Mouse (Mus musculus) stomach, embryonic 14.5 days (tissue): ENCODE results near the gene Pex14. TPM values are rescaled to one million over a fixed set of nuclear protein-coding genes. Genes with fewer than 3 reads are reported as not detected.

Source experiments
- ATAC-seq: fragments of 200-750 bp; cut with Nextera tagmentation; 2 replicates; pipeline ENCODE4 v1.8.0; 2017; ENCODE audit warnings: low read depth, moderate TSS enrichment; ENCODE audit not compliant: insufficient number of reproducible peaks, insufficient read depth, low FRiP score
- H3K27ac ChIP-seq: fragments of 300-500 bp; sonication (generic); 2 replicates; pipeline ENCODE4 v1.5.1; 2014; ENCODE audit warnings: mild to moderate bottlenecking, low read length, moderate library complexity, mixed read lengths
- H3K27me3 ChIP-seq: fragments of 300-500 bp; sonication (generic); 2 replicates; pipeline ENCODE4 v1.6.1; 2014; ENCODE audit warnings: low read length, control low read depth, mixed read lengths; ENCODE audit not compliant: control insufficient read depth, insufficient read depth
- H3K36me3 ChIP-seq: fragments of 300-500 bp; sonication (generic); 2 replicates; pipeline ENCODE4 v1.6.1; 2014; ENCODE audit warnings: mild to moderate bottlenecking, control low read depth, low read length, moderate library complexity, mixed read lengths; ENCODE audit not compliant: control insufficient read depth, insufficient read depth
- H3K4me1 ChIP-seq: fragments of 300-500 bp; sonication (generic); 2 replicates; pipeline ENCODE4 v1.6.1; 2014; ENCODE audit warnings: low read length, control low read depth, mixed read lengths; ENCODE audit not compliant: control insufficient read depth, insufficient read depth
- H3K4me2 ChIP-seq: fragments of 300-500 bp; sonication (generic); replicated peaks from 2 replicates; pipeline ENCODE4 v1.6.1; 2014; ENCODE audit warnings: low read depth, low read length, control low read depth
- H3K4me3 ChIP-seq: fragments of 300-500 bp; sonication (generic); 2 replicates; pipeline ENCODE4 v1.5.1; 2014; ENCODE audit warnings: low read depth, low read length, control low read depth
- H3K9ac ChIP-seq: fragments of 300-500 bp; sonication (generic); replicated peaks from 2 replicates; pipeline ENCODE4 v1.6.1; 2014; ENCODE audit warnings: low read depth, mild to moderate bottlenecking, control low read depth, low read length, moderate library complexity, mixed read lengths
- H3K9me3 ChIP-seq: fragments of 300-500 bp; sonication (generic); 2 replicates; pipeline ENCODE4 v1.6.1; 2016; ENCODE audit warnings: low read depth, low read length, control low read depth; ENCODE audit not compliant: control insufficient read depth
- WGBS: fragments of 180-500 bp; shearing (Covaris S2); extraction: QIAGEN DNeasy Blood & Tissue Kit; methylation state at CpG from one replicate; pipeline ENCODE4 v1.1.7; 2014; 5-methylcytosine and 5-hydroxymethylcytosine counted together
- polyA plus RNA-seq: library from polyadenylated mRNA; unstranded; fragments of >200 nt; fragmentation: Nextera tagmentation; extraction: Ambion mirVana; gene quantifications from 2 replicates; pipeline ENCODE4 v1.2.1, GENCODE M21; 2014

The Pex14 gene
- polyA plus RNA-seq, 1 experiment from 2014 or later: 40.0 TPM

DNA sequence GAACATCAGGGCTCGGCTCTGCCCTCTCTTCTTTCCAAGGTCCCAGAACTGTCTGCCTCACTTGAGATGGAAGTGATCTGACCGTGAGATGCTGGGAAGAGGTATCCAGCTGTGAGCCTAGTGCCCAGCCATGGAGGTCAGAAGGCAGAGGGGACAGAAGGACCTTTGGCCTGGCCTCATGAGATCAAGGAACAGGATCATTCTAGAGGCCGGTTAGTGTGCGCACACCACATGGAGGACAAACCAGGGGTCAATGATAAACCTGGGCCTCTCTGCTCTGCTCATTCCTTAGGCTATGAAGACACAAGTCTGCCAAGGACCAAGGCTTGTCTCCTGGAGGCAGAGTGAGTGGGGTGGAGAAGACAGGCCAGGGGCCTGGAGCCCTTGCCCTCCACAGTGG, 128.9 kb downstream of the Pex14 start:
- H3K27me3 ChIP-seq: no peaks in the 10 kb centered on the region
- WGBS: 78% methylated on average over 4 of the region's 4 CpGs
- H3K4me1 ChIP-seq: peaks cover 28% of the 10 kb centered on the region
- H3K27ac ChIP-seq: no peak overlapping the region
- no peak overlapping the region for H3K4me2 ChIP-seq
- no peak overlapping the region for H3K9ac ChIP-seq
- H3K36me3 ChIP-seq: no peaks in the 10 kb centered on the region
- no peak for ATAC-seq
- no peak overlapping the region for H3K4me3 ChIP-seq
- H3K9me3 ChIP-seq: no peaks in the 10 kb centered on the region

DNA sequence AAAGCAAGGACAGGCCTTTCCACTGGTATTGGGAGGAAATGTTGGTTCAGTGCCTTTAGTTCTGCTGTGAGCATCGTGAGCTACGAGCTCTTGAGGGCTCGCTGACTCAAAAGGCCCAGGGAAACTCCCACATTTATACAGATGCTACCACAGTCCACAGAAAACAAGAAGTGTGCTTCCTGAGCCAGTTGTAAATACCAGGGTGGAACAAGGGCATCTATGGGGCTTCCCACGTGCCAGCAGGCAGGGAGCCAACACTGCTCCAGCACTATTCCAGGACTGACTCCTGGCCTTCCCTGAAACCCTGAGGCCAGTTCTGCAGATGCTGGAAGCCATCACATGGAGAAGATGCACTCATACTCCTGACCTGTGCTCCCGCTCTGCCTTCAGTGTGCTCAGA, 130.1 kb downstream of the Pex14 start:
- ATAC-seq: no peak
- Histone ChIP-seq H3K9me3 (no peaks in the 10 kb centered on the region), H3K4me2 (no peak overlapping the region), H3K4me1 (peaks cover 29% of the 10 kb centered on the region), H3K9ac (no peak overlapping the region), H3K4me3 (no peak overlapping the region), H3K27me3 (no peaks in the 10 kb centered on the region), H3K36me3 (no peaks in the 10 kb centered on the region), H3K27ac (no peak overlapping the region)
- 73% methylated on average over 5 of the region's 5 CpGs for WGBS

- Histone ChIP-seq H3K27me3 (no peaks in the 10 kb centered on the region), H3K9me3 (no peaks in the 10 kb centered on the region), H3K9ac (no peak overlapping the region), H3K4me1 (peaks cover 29% of the 10 kb centered on the region), H3K4me2 (no peak overlapping the region), H3K27ac (no peak overlapping the region; the same call in 1 of the 2 replicates), H3K36me3 (no peaks in the 10 kb centered on the region), H3K4me3 (no peak overlapping the region)
- 68% methylated on average over 5 of the region's 5 CpGs for WGBS
- ATAC-seq: no peak
Observed at GRCm38 (mm10) chr4:148968859-148969258, 130.8 kb downstream of the Pex14 start.

- ATAC-seq: no peak
- no peaks in the 10 kb centered on the region for H3K27me3 ChIP-seq
- H3K4me1 ChIP-seq: peaks cover 21% of the 10 kb centered on the region
- H3K9ac ChIP-seq: no peak overlapping the region
- no peak overlapping the region for H3K4me3 ChIP-seq
- H3K4me2 ChIP-seq: no peak overlapping the region
- 76% methylated on average over 5 of the region's 5 CpGs for WGBS
- no peaks in the 10 kb centered on the region for H3K9me3 ChIP-seq
- H3K36me3 ChIP-seq: peaks cover 6% of the 10 kb centered on the region
- H3K27ac ChIP-seq: no peak overlapping the region
Observed at GRCm38 (mm10) chr4:148966132-148966531, 133.5 kb downstream of the Pex14 start.

- Histone ChIP-seq H3K4me3 (no peak overlapping the region), H3K27ac (no peak overlapping the region)
- ATAC-seq: no peak
Observed at GRCm38 (mm10) chr4:148964541-148965310, 134.9 kb downstream of the Pex14 start.

DNA sequence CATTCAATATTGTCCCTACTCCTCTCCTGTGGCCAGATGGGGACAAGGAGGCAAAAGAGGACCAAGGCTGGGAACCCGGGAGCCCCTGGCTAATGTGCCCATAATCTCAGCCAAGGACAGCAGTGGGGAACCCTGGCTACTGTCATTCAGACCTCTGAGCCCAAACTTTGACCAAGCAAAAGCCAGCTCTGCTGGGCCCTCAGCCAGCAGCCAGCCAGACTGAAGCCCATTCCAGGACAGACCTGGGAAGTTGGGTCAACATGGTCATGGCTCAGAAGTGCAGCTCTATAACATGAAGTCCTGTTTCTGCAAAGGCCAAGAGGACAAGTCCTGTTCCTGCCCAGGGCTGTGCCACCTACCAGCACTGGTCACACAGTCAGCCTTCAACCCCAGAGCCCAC, 137.6 kb downstream of the Pex14 start:
- Histone ChIP-seq H3K27me3 (no peaks in the 10 kb centered on the region), H3K4me2 (no peak overlapping the region), H3K36me3 (peaks cover 7% of the 10 kb centered on the region), H3K4me1 (0 out of 2 replicates have a peak, but pooled peaks cover 5% of the 10 kb centered on the region), H3K9ac (no peak overlapping the region), H3K27ac (no peak overlapping the region), H3K4me3 (no peak overlapping the region), H3K9me3 (no peaks in the 10 kb centered on the region)
- WGBS: 100% methylated on average over 1 of the region's 1 CpGs
- ATAC-seq: no peak

More at GRCm38 (mm10) chr4:148964541-148965310, 134.9 kb downstream of the Pex14 start:
- no peaks in the 10 kb centered on the region for H3K27me3 ChIP-seq
- H3K4me1 ChIP-seq: peaks cover 20% of the 10 kb centered on the region
- no peaks in the 10 kb centered on the region for H3K9me3 ChIP-seq
- H3K36me3 ChIP-seq: peaks cover 7% of the 10 kb centered on the region
- H3K4me2 ChIP-seq: no peak overlapping the region
- no peak overlapping the region for H3K9ac ChIP-seq
- 82% methylated on average over 10 of the region's 10 CpGs for WGBS

GRCm38 (mm10) chr4:148961081-148961480, 138.6 kb downstream of the Pex14 start:
- ATAC-seq: no peak
- Histone ChIP-seq H3K36me3 (peaks cover 7% of the 10 kb centered on the region), H3K4me2 (no peak overlapping the region), H3K4me3 (no peak overlapping the region), H3K9me3 (no peaks in the 10 kb centered on the region), H3K27me3 (no peaks in the 10 kb centered on the region), H3K4me1 (0 out of 2 replicates have a peak, but pooled peaks cover 5% of the 10 kb centered on the region), H3K9ac (no peak overlapping the region), H3K27ac (no peak overlapping the region)
- 92% methylated on average over 19 of the region's 19 CpGs for WGBS

DNA sequence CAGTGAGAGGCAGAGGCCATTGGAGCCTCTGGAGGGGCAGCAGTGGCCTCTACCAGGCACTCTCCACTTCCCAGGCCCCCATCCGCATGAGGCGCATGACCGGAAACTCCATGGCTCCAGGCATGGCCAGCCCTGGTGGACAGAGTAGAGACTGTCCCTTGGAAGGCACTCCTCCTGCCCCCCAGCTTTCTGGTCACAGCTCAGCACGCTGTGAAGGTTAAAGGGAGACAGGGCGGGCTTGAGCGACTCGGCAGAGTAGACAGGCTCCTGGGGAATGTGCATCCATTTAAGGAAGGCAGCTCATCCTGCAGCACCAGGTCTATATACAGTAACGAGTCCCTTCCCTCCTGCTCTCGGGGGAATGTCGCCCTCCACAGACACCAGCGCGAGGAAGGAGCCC, 139.7 kb downstream of the Pex14 start:
- Histone ChIP-seq H3K27me3 (no peaks in the 10 kb centered on the region), H3K4me1 (no peaks in the 10 kb centered on the region), H3K4me2 (no peak overlapping the region), H3K27ac (peak overlapping the region; percentile 75), H3K36me3 (peaks cover 7% of the 10 kb centered on the region), H3K4me3 (no peak overlapping the region), H3K9ac (no peak overlapping the region), H3K9me3 (no peaks in the 10 kb centered on the region)
- no peak for ATAC-seq
- 69% methylated on average over 12 of the region's 12 CpGs for WGBS
